Mouse (Mus musculus) liver, embryonic 14.5 days (tissue): ENCODE measurements around the gene Prpf6. TPM values are rescaled to one million over a fixed set of nuclear protein-coding genes. Genes with fewer than 3 reads are reported as not detected.

ENCODE experiments used
- ATAC-seq: fragments of 200-750 bp; cut with Nextera tagmentation; 2 replicates; pipeline ENCODE4 v1.8.0; 2017; ENCODE audit warnings: moderate number of reproducible peaks, mild to moderate bottlenecking, moderate library complexity; ENCODE audit not compliant: insufficient read depth
- DNase-seq, 3 experiments: peaks; one replicate each; pipeline ENCODE4 v3.0.0-alpha.2; 2012 to 2013; ENCODE audit warnings: low read depth in 3 of 3, low spot score in 3 of 3
- H3K27ac ChIP-seq: fragments of 300-500 bp; sonication (generic); 2 replicates; pipeline ENCODE4 v1.5.1; 2014; ENCODE audit warnings: moderate library complexity, mild to moderate bottlenecking, control low read depth, inconsistent platforms
- H3K27me3 ChIP-seq: fragments of 300-500 bp; sonication (generic); 2 replicates; pipeline ENCODE4 v1.6.1; 2014; ENCODE audit warnings: mild to moderate bottlenecking, low read length, moderate library complexity; ENCODE audit not compliant: control insufficient read depth, insufficient read depth
- H3K36me3 ChIP-seq: fragments of 300-500 bp; sonication (generic); replicated peaks from 2 replicates; pipeline ENCODE4 v1.6.1; 2014; ENCODE audit warnings: low read depth; ENCODE audit not compliant: control insufficient read depth, insufficient read depth
- H3K4me1 ChIP-seq, 2 experiments: fragments of 200-500 bp in 1 of 2; fragments of 300-500 bp in 1 of 2; sonication (generic) in 1 of 2; replicated peaks; 2 replicates each; pipeline ENCODE4 v1.6.1; 2012 to 2014; ENCODE audit warnings: antibody characterized with exemption in 1 of 2, inconsistent platforms in 1 of 2, low read length in 1 of 2; ENCODE audit not compliant: control insufficient read depth in 2 of 2, insufficient read depth in 2 of 2
- H3K4me2 ChIP-seq: fragments of 300-500 bp; sonication (generic); 2 replicates; pipeline ENCODE4 v1.6.1; 2014; ENCODE audit warnings: low read depth, mild to moderate bottlenecking, control low read depth, moderate library complexity
- H3K4me3 ChIP-seq, 2 experiments: fragments of 200-500 bp in 1 of 2; fragments of 300-500 bp in 1 of 2; sonication (generic) in 1 of 2; 2 replicates each; pipeline ENCODE4 v1.5.1; 2012 to 2014; ENCODE audit warnings: low read depth in 2 of 2, low read length in 2 of 2, mild to moderate bottlenecking in 2 of 2, control low read depth in 1 of 2, inconsistent platforms in 1 of 2, moderate library complexity in 1 of 2; ENCODE audit not compliant: insufficient read depth in 1 of 2
- H3K9ac ChIP-seq: fragments of 300-500 bp; sonication (generic); replicated peaks from 2 replicates; pipeline ENCODE4 v1.6.1; 2014; ENCODE audit warnings: mild to moderate bottlenecking, control low read depth, moderate library complexity
- H3K9me3 ChIP-seq: fragments of 300-500 bp; sonication (generic); 2 replicates; pipeline ENCODE4 v1.6.1; 2016; ENCODE audit warnings: low read length, mixed read lengths; ENCODE audit not compliant: control insufficient read depth
- CTCF ChIP-seq: IDR thresholded peaks from 2 replicates; pipeline ENCODE4 v1.5.1; 2016; ENCODE audit warnings: antibody characterized with exemption, low read depth, control low read depth
- EP300 ChIP-seq: IDR thresholded peaks from 2 replicates; pipeline ENCODE4 v1.6.1; 2016; ENCODE audit warnings: antibody characterized with exemption, low read depth
- WGBS: fragments of 180-500 bp; shearing (Covaris S2); extraction: QIAGEN DNeasy Blood & Tissue Kit; methylation state at CpG from one replicate; pipeline ENCODE4 v1.1.7; 2014; ENCODE audit not compliant: insufficient replicate concordance; 5-methylcytosine and 5-hydroxymethylcytosine counted together
- polyA plus RNA-seq, 2 experiments: library from polyadenylated mRNA; depleted of rRNA in 1 of 2; stranded (reverse) in 1 of 2; unstranded in 1 of 2; fragments of >200 nt; fragmentation: Nextera tagmentation in 1 of 2; extraction: Ambion mirVana in 1 of 2; gene quantifications; 2 replicates each; pipeline versions ENCODE4 v1.2.1 to v1.2.3; 2012 to 2014

The Prpf6 gene
- polyA plus RNA-seq, 2 experiments, result 15.7 to 22.3 TPM

DNA sequence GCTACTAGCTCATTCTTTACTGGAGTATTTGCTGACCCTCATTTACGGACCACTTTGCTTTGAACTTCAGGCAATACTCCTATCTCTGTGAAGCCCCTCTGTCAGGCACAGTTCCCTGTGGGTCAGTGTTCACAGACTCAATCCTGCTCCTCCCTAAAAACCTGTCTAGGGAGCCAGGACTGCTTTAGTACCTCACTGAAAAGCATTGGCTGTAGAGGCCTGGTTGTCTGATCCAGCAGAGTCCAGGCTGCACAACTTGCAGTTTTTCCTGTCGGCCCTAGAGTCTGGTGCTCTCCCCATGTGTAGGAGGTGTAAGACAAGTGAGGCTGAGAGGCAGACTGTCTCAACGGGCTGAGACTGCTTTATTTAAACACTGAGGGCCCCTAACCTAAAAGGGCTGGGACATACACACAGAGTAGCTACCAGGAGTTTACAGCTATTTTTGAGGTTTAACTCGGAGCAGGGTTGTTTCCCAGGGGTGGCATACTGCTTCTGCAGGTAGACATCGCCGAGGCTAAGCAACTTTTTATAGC, 8.6 kb downstream of the Prpf6 start:
- DNase-seq (no peak), ATAC-seq (no peak)
- Histone ChIP-seq H3K27ac (peak overlapping the region; percentile 51), H3K9me3 (no peaks in the 10 kb centered on the region), H3K9ac (peak overlapping the region; percentile 89), H3K4me3 (peak overlapping the region; percentile 67 to 89; a peak in 3 of 4 replicates), H3K27me3 (peaks cover 14% of the 10 kb centered on the region), H3K4me1 (peaks cover 14 to 21% of the 10 kb centered on the region in 2 experiments; a peak in 3 of 4 replicates), H3K36me3 (no peaks in the 10 kb centered on the region), H3K4me2 (peak overlapping the region; percentile 94)
- WGBS, result 57% methylated on average over 6 of the region's 6 CpGs
- TF ChIP-seq EP300, result no peak

GRCm38 (mm10) chr2:181600828-181601750, 9.4 kb downstream of the Prpf6 start:
- peaks cover 14 to 21% of the 10 kb centered on the region in 2 experiments; a peak in 3 of 4 replicates for H3K4me1 ChIP-seq
- H3K4me2 ChIP-seq, result peak overlapping the region; percentile 94
- no peaks in the 10 kb centered on the region for H3K9me3 ChIP-seq
- TF ChIP-seq CTCF, result peak; percentile 11; the same call in 1 of the 2 replicates
- TF ChIP-seq EP300, result no peak
- 1% methylated on average over 57 of the region's 57 CpGs for WGBS
- H3K27me3 ChIP-seq, result peaks cover 14% of the 10 kb centered on the region
- peak overlapping the region; percentile 73 for H3K27ac ChIP-seq
- ATAC-seq (peak; percentile 97), DNase-seq (peak; percentile 95 to 96 (median 95))
- H3K36me3 ChIP-seq, result no peaks in the 10 kb centered on the region
- peak overlapping the region; percentile 67 to 89 for H3K4me3 ChIP-seq
- peak overlapping the region; percentile 89 for H3K9ac ChIP-seq

DNA sequence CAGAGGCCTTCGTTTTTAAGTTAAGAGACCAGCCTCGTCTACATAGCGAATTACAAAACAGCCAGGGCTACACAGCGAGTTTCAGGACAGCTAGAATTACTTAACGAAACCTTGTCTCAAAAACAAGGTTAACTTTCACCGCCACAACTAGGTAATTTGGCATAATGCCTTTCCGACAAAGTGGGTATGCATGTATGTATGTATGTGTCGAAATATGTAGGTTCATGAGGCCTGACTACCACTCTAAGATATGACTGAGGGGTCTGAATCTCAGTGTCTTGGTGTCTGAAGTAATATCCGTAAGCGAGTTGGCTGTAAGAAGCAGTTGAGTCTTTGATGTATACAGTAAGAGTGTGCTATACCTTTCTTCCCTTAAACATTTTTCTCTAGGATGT, 10.1 kb downstream of the Prpf6 start:
- WGBS, result 20% methylated on average over 10 of the region's 10 CpGs
- H3K27ac ChIP-seq, result peak overlapping the region; percentile 73
- H3K36me3 ChIP-seq, result no peaks in the 10 kb centered on the region
- DNase-seq (no peak), ATAC-seq (no peak)
- peak overlapping the region; percentile 67 to 89 for H3K4me3 ChIP-seq
- peak overlapping the region; percentile 94 for H3K4me2 ChIP-seq
- H3K27me3 ChIP-seq, result peaks cover 14% of the 10 kb centered on the region
- peaks cover 14 to 21% of the 10 kb centered on the region in 2 experiments; a peak in 3 of 4 replicates for H3K4me1 ChIP-seq
- H3K9ac ChIP-seq, result peak overlapping the region; percentile 89
- TF ChIP-seq EP300 (no peak), CTCF (no peak)
- H3K9me3 ChIP-seq, result no peaks in the 10 kb centered on the region

DNA sequence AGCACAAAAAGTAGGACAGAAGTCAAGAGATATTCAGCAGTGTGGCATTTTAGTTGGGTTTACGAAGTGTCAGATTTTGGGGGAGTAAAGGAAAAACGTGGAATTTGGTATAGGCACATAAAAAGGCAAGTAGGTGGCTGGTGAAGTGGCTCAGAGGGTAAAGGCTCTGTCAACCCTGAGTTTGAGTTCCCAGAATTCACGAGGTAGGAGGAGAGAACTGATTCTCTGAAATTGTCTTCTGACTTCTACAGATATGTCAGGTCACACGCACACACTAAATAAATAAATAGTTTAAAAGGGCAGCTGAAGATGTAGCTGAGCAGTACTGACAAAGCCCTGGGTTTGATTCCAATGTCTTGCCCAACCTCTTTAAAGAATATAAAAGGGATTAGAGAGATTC, 10.7 kb downstream of the Prpf6 start:
- no peak for TF ChIP-seq CTCF
- TF ChIP-seq EP300, result no peak
- ATAC-seq, result no peak
- H3K9me3 ChIP-seq, result no peaks in the 10 kb centered on the region
- no peak overlapping the region for H3K27ac ChIP-seq
- H3K4me1 ChIP-seq, result peaks cover 14 to 21% of the 10 kb centered on the region in 2 experiments; a peak in 3 of 4 replicates
- H3K9ac ChIP-seq, result peak overlapping the region; percentile 89; the same call in 1 of the 2 replicates
- peaks cover 14% of the 10 kb centered on the region for H3K27me3 ChIP-seq
- no peaks in the 10 kb centered on the region for H3K36me3 ChIP-seq
- peak overlapping the region; percentile 94 for H3K4me2 ChIP-seq
- 42% methylated on average over 4 of the region's 4 CpGs for WGBS
- peak overlapping the region in 1 of 2 experiments; percentile 89; a peak in 2 of 4 replicates for H3K4me3 ChIP-seq
- no peak for DNase-seq

DNA sequence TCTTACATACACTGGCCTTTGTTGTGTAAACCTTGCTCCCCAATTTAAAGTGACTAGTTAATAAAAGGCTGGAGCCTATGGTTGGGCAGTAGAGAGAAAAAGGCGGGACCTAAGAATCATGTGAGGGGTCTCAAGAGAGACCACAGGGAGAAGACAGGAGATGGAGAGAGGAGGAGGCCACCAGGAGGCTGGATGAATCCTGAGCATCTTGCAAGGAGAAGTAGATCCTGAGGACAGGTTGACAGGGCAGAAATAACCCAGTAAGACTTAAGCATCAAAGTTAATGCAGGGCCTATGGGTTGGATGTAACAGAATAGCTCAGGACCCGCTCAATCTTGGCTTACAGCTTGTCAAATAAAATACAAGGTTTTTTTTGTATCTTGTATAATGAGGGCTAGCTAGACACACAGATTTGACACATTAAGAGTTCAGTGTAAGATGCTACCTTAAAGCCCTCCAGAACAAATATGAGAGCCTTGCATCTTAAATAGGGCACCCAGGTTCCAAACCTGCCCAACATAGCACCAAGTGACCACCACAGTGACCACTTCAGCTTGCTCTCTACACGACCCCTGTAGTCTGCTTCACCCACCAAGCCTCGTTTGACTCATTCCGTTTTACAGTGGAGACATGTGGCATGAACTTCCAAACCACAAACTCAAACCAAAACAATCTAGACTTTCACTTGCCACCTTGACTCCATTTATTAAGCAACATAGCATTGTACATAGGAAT, 27.3 kb downstream of the Prpf6 start:
- WGBS, result 75% methylated on average over 5 of the region's 5 CpGs
- ATAC-seq (no peak), DNase-seq (no peak)
- no peak overlapping the region for H3K4me3 ChIP-seq
- H3K27me3 ChIP-seq, result no peaks in the 10 kb centered on the region
- no peak overlapping the region for H3K9ac ChIP-seq
- no peaks in the 10 kb centered on the region for H3K9me3 ChIP-seq
- TF ChIP-seq EP300, result no peak
- TF ChIP-seq CTCF, result no peak
- H3K36me3 ChIP-seq, result peaks cover 19% of the 10 kb centered on the region
- no peaks in the 10 kb centered on the region for H3K4me1 ChIP-seq
- H3K27ac ChIP-seq, result no peak overlapping the region
- no peak overlapping the region for H3K4me2 ChIP-seq
